Mouse (Mus musculus) neural tube, embryonic 13.5 days (tissue): ENCODE measurements at regions not wholly inside any gene's neighbourhood (a gene's known extent, or its start where the extent isn't known, plus 50 kb on each side); places are given as distances from the start of the nearest gene placed in this dataset.
"Not testable (repeated sequence)": the region's sequence is repeated elsewhere in the genome, so short reads cannot be mapped to it uniquely, and the experiment has no call there.

ENCODE experiments used
- ATAC-seq: fragments of 200-750 bp; cut with Nextera tagmentation; 2 replicates; pipeline ENCODE4 v1.8.0; 2017; ENCODE audit warnings: low read depth, mild to moderate bottlenecking, moderate TSS enrichment, moderate library complexity
- H3K27ac ChIP-seq: fragments of 300-500 bp; sonication (generic); replicated peaks from 2 replicates; pipeline ENCODE4 v1.5.1; 2015; ENCODE audit warnings: moderate library complexity, mild to moderate bottlenecking, inconsistent platforms
- H3K27me3 ChIP-seq: fragments of 300-500 bp; sonication (generic); 2 replicates; pipeline ENCODE4 v1.6.1; 2015; ENCODE audit warnings: mild to moderate bottlenecking, inconsistent platforms
- H3K36me3 ChIP-seq: fragments of 300-500 bp; sonication (generic); 2 replicates; pipeline ENCODE4 v1.6.1; 2015; ENCODE audit warnings: mild to moderate bottlenecking, inconsistent platforms
- H3K4me1 ChIP-seq: fragments of 300-500 bp; sonication (generic); replicated peaks from 2 replicates; pipeline ENCODE4 v1.6.1; 2015; ENCODE audit warnings: inconsistent platforms
- H3K4me2 ChIP-seq: fragments of 300-500 bp; sonication (generic); 2 replicates; pipeline ENCODE4 v1.6.1; 2015; ENCODE audit warnings: inconsistent platforms, mild to moderate bottlenecking, moderate library complexity
- H3K4me3 ChIP-seq: fragments of 300-500 bp; sonication (generic); 2 replicates; pipeline ENCODE4 v1.5.1; 2015; ENCODE audit warnings: mild to moderate bottlenecking, inconsistent platforms
- H3K9ac ChIP-seq: fragments of 300-500 bp; sonication (generic); 2 replicates; pipeline ENCODE4 v1.6.1; 2015; ENCODE audit warnings: moderate library complexity, mild to moderate bottlenecking, inconsistent platforms
- H3K9me3 ChIP-seq: fragments of 300-500 bp; sonication (generic); 2 replicates; pipeline ENCODE4 v1.6.1; 2016; ENCODE audit warnings: inconsistent platforms
- WGBS: fragments of 180-500 bp; shearing (Covaris S2); methylation state at CpG from one replicate; pipeline ENCODE4 v1.1.7; 2015; 5-methylcytosine and 5-hydroxymethylcytosine counted together

DNA sequence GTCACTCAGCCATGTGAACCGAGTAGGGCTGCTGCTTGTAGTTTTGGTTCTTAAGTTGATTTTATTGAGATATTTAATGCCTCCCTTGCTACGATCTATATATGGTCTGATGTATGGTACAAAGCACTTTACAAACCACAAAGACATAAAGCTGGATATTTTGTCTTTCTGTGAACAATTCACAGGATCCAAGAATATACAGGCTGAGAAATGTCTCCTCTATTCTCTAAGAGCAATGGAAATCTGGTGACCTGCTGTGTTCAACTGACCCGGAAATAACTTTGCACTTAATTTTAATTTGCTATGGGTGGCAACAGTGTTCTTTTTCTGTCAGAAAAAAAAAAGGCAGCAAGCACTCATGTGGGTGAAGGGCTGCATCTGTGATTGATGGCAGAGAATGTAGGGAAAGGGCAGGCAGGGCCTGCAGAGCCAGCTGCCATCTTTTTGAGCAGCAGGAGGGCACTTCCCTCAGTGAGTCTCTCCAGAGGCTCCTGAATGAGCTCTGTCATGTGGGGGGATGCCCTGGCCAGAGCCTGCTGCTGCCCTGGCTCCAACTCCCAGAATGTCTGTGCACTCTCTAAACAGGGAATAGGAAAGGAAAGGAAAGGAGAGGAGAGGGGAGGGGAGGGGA lies 192.2 kb upstream of the Myt1l start:
- peak; percentile 77; the same call in 1 of the 2 replicates for ATAC-seq
- Histone ChIP-seq H3K27ac (peak overlapping the region; percentile 65; the same call in 1 of the 2 replicates), H3K36me3 (no peaks in the 10 kb centered on the region), H3K4me3 (no peak overlapping the region), H3K4me1 (peaks cover 10% of the 10 kb centered on the region; the same call in 1 of the 2 replicates), H3K9me3 (no peaks in the 10 kb centered on the region), H3K4me2 (no peak overlapping the region), H3K27me3 (no peaks in the 10 kb centered on the region), H3K9ac (no peak overlapping the region)
- 18% methylated on average over 3 of the region's 3 CpGs for WGBS

DNA sequence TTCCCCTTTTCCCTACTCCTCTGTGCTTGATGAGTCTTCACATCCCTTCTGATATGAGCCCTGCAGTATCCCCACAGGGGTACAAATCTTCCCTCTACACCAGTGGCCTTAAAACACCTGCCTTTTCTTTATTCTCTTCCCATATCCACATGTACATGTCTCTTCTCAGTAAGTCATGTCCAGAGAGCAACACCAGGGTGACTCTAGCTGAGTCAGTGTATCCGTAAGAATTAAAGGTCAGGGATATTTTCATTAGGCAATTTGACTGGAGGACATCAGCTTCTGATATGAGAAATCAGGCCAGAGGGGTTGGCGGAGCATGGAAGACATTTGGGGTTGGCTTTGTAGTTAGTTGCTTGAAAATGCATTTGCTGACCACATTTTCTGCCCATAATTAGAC lies 190.8 kb upstream of the Myt1l start:
- H3K27ac ChIP-seq: no peak overlapping the region
- no peaks in the 10 kb centered on the region for H3K9me3 ChIP-seq
- peaks cover 11% of the 10 kb centered on the region; the same call in 1 of the 2 replicates for H3K4me1 ChIP-seq
- H3K4me3 ChIP-seq: no peak overlapping the region
- no peak overlapping the region for H3K4me2 ChIP-seq
- no peaks in the 10 kb centered on the region for H3K36me3 ChIP-seq
- H3K9ac ChIP-seq: no peak overlapping the region
- H3K27me3 ChIP-seq: no peaks in the 10 kb centered on the region
- ATAC-seq: no peak
- WGBS: 87% methylated on average over 2 of the region's 2 CpGs

DNA sequence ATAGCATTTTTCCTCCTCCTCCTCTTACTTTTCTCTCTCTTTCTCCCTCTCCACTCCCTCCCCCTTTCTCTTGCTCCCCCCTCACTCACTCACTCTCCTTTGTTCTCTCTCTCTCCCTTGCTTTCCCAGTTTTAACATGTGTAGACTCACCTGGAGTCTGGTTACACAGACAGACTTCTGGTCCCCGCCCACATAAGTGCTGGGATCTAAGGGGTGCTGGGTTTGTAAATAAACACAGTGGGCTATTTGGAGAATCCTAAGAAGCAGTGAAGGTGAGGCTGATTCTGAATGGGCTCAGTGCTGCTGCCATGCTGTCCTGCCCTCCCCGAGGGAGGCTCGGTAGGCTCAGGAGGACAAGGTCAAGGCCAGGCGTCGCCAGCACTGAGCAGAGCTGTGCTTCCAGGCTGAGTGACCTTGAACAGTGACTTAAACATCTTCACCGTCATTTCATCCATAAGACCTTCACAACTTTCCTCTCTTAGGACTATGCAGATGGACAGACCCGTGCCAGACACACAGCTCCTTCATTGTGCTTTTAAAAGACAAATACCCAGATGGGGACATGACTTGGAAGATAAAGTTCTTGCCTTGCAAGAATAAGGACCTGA lies 186.7 kb upstream of the Myt1l start:
- H3K27ac ChIP-seq: 0 out of 2 replicates have a peak overlapping the region, but pooled peaks have one; percentile 13
- no peak for ATAC-seq
- H3K36me3 ChIP-seq: no peaks in the 10 kb centered on the region
- peaks cover 28% of the 10 kb centered on the region for H3K4me1 ChIP-seq
- no peak overlapping the region for H3K9ac ChIP-seq
- no peak overlapping the region for H3K4me3 ChIP-seq
- H3K27me3 ChIP-seq: no peaks in the 10 kb centered on the region
- H3K4me2 ChIP-seq: no peak overlapping the region
- WGBS: 64% methylated on average over 7 of the region's 7 CpGs
- H3K9me3 ChIP-seq: no peaks in the 10 kb centered on the region

DNA sequence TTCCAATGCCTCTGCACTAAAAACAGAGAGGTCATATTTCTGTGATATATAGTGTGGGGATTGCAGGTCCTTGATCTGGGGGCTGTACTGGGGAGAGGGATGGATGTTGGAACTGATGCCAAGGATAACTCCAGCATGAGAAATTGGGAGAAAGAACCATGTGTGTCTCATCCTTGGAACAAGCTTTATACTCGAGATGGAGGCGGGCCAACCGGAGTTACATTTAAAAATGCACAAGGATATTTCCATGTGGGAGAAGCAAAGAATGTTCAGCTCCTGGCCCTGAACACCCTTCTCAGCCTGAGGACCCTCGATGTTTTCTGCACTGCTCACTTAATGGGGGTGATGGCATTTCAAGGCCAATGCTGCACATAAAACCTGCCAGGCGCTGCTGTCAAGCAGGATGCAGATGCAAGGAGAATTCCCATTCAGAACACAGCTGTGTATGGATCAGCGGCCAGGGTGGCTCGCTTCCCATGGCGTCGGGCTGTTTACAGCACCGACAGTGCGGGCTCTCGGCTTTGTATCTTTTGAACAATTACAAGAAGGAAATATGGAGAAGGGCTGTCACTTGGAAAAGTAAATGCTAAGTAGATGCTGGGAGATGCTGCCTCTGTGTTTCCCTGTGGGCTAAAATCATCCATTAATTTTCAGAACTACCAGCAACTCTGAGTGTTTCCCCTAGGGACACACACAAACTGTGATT lies 184.9 kb upstream of the Myt1l start:
- Histone ChIP-seq H3K27me3 (no peaks in the 10 kb centered on the region), H3K4me1 (peaks cover 23% of the 10 kb centered on the region), H3K27ac (peak overlapping the region; percentile 85), H3K36me3 (no peaks in the 10 kb centered on the region), H3K9ac (peak overlapping the region; percentile 6; the same call in 1 of the 2 replicates), H3K4me3 (no peak overlapping the region), H3K9me3 (no peaks in the 10 kb centered on the region), H3K4me2 (no peak overlapping the region)
- ATAC-seq: peak; percentile 68
- WGBS: 26% methylated on average over 12 of the region's 12 CpGs

DNA sequence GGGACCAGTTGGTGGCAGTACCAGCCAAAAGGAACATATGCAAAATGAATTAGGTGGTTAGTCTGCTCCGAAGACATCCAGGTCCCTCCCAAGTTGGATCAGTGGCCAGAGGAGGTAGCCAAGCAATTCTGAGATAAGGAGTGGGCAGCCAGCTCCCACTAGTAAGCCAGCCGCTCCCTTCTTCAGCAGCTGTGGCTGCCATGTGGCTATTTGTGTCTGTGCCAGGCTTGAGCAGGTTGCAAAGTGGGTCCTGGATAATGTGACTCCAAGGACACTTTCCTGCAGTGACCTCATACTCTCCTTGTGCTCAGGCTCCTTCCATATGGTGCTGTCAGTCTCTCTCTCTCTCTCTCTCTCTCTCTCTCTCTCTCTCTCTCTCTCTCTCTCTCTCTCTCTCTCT lies 179.5 kb upstream of the Myt1l start:
- 68% methylated on average over 2 of the region's 2 CpGs for WGBS
- H3K27ac ChIP-seq: peak overlapping the region; percentile 72
- no peaks in the 10 kb centered on the region for H3K27me3 ChIP-seq
- H3K4me1 ChIP-seq: peaks cover 31% of the 10 kb centered on the region
- no peak overlapping the region for H3K9ac ChIP-seq
- H3K4me2 ChIP-seq: no peak overlapping the region
- H3K4me3 ChIP-seq: no peak overlapping the region
- no peaks in the 10 kb centered on the region for H3K9me3 ChIP-seq
- H3K36me3 ChIP-seq: no peaks in the 10 kb centered on the region
- ATAC-seq: peak; percentile 19; the same call in 1 of the 2 replicates

DNA sequence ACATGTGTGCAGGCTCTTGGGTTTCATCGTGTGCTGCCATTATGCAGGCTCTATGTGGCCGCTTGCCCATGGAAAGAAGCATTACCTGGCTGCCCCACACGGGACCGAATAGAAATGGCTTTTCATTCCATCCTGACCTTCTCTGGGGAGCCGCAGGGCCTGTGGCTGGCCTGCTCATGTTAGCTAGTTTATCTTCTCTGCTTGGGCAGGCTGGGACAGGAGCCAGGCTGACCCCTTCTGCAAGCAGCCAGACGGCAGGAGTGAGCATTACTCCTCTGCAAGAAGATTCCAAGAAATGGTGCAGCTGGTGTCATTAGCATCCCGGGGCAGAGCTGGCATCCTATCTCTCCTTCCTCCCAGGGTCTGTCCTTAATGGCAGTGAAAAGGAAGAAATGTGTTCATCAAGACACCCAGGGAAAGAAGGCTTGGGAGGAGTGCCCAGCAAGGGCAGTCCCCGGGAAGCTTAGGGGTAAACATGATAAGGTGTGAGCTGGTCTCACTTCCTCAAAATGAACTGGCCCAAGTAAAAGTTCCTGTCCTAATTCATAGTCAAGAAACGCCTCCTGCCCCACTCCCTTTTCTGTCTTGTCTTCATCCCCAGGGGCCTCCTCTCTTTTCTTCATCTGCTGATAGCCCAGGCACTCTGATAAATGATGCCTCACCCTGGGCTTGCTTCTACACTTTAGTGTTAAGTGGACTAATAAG lies 178.9 kb upstream of the Myt1l start:
- no peaks in the 10 kb centered on the region for H3K36me3 ChIP-seq
- H3K4me1 ChIP-seq: peaks cover 30% of the 10 kb centered on the region
- no peak for ATAC-seq
- no peaks in the 10 kb centered on the region for H3K9me3 ChIP-seq
- no peak overlapping the region for H3K4me2 ChIP-seq
- peak overlapping the region; percentile 72 for H3K27ac ChIP-seq
- H3K27me3 ChIP-seq: no peaks in the 10 kb centered on the region
- H3K4me3 ChIP-seq: no peak overlapping the region
- 51% methylated on average over 9 of the region's 9 CpGs for WGBS
- H3K9ac ChIP-seq: no peak overlapping the region

DNA sequence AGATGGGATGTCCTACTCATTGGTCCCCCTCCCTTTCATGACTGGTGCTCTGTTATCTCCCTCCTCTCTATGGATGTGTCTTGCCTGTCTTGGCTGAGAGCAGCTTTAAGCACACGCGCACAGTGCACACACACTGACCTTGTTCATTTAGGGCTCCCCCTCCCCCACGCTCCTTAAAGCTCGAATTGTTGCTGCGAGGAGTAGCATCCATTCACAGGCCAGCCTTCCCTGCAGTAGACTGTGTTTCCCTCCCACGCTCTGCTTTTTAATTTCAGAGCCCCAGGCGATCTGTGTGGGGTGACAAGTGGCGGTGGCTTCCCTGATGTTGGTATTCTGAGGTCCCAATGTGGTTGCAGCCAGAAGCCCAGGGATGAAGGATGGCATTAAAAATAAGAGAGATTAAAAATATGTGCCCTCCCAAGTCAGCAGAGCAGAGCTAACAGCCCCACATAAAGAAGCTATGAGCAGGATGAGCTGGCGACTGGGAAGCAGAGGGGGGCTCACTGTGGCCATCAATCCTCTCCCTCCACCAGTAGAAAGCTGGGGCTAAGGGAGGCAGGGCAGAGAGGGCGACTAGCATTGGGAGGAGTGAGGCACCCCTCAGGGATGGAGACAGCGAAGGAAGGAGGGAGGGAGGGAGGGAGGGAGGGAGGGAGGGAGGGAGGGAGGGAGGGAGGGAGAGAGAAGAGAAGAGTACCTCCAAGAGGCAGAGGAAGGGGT lies 174.2 kb upstream of the Myt1l start:
- Histone ChIP-seq H3K4me1 (peaks cover 62% of the 10 kb centered on the region), H3K4me3 (no peak overlapping the region), H3K27me3 (no peaks in the 10 kb centered on the region), H3K9me3 (no peaks in the 10 kb centered on the region), H3K27ac (peak overlapping the region; percentile 84), H3K9ac (0 out of 2 replicates have a peak overlapping the region, but pooled peaks have one; percentile 34), H3K36me3 (no peaks in the 10 kb centered on the region), H3K4me2 (peak overlapping the region; percentile 21)
- 14% methylated on average over 9 of the region's 11 CpGs for WGBS
- ATAC-seq: peak; percentile 73

DNA sequence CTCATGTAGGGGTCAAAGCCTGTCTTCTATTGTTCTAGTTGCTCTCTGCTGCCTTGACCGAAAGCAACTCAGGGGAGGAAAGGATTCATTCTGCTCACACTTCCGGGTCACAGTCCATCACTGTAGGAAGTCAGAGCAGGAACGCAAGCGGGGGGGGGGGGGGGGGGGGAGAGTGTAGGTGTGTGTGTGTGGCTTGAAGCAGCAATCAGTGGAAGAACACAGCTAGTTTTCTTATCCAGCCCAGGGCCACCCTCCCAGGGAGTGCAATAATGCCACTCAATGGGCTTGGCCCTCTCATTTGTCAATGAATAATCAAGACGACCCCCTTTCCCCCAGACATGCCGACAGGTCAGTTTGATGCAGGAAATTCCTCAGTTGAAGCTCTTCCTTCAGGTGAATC lies 173.4 kb upstream of the Myt1l start:
- Histone ChIP-seq H3K27ac (peak overlapping the region; percentile 84), H3K4me1 (peaks cover 56% of the 10 kb centered on the region), H3K4me3 (no peak overlapping the region), H3K27me3 (no peaks in the 10 kb centered on the region), H3K4me2 (no peak overlapping the region), H3K36me3 (no peaks in the 10 kb centered on the region), H3K9ac (no peak overlapping the region), H3K9me3 (no peaks in the 10 kb centered on the region)
- WGBS: 24% methylated on average over 5 of the region's 6 CpGs
- no peak for ATAC-seq

DNA sequence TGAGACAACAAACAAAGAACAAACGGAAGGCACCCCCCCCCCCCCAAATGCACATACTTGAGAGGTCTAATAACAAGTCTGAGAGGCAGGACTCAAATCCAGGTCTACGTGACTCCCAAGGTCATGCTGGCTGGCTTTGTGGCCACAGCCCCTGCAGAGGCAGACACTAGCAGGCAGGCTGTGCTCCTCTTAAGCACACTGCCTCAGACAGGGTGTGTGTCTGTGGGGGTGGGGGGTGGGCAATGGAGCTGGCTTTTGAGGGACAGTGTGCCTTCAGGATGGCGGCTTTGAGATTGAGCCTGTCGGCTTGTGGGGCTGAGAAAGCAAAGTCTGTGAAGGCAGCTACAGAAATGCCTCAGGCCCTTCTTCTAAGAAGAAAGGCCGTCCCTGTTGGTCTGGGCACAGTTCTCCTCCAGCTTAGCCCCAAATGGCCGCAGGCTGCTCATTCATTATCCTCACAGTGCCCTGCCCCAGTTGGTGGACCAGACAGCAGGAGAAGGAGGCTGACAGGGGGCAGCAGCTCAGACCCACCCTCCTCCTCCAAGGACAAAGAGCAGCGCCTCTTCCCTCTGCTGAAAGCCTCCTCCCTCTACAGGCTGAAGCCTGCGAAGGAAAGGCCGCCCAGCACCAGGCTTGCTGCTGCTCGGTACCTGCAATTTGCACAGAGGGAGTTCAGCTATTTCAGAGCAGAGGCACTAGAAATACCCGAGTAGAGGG lies 171.3 kb upstream of the Myt1l start:
- Histone ChIP-seq H3K36me3 (no peaks in the 10 kb centered on the region), H3K4me1 (peaks cover 56% of the 10 kb centered on the region), H3K27ac (peak overlapping the region; percentile 87), H3K4me3 (no peak overlapping the region), H3K9me3 (no peaks in the 10 kb centered on the region), H3K4me2 (no peak overlapping the region; the same call in 1 of the 2 replicates), H3K27me3 (no peaks in the 10 kb centered on the region), H3K9ac (peak overlapping the region; percentile 31)
- ATAC-seq: peak; percentile 28; the same call in 1 of the 2 replicates
- 8% methylated on average over 11 of the region's 11 CpGs for WGBS

DNA sequence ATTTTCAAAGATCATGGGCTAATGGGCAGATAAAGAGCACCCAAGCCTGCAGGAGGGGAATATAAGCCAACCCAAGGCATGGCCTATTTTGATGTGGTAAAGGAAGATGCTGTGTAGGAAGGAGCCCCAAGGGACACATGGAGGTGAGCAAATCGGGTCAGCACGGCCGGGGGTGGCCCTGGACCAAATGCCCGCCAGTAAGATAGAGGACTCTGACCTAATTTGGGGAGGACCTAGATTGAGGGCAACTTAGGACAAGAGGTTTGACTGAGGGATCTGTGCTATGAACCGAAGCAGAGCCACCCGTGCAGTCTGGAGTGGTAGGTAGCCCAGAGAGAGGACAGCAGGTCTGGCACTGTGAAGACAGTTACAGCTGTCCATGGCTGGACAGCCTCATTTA lies 166.9 kb upstream of the Myt1l start:
- Histone ChIP-seq H3K27ac (no peak overlapping the region), H3K27me3 (no peaks in the 10 kb centered on the region; the same call in 1 of the 2 replicates), H3K4me3 (no peak overlapping the region), H3K36me3 (no peaks in the 10 kb centered on the region), H3K4me2 (no peak overlapping the region), H3K9ac (no peak overlapping the region), H3K9me3 (no peaks in the 10 kb centered on the region), H3K4me1 (peaks cover 28% of the 10 kb centered on the region)
- ATAC-seq: no peak
- WGBS: 83% methylated on average over 6 of the region's 6 CpGs

DNA sequence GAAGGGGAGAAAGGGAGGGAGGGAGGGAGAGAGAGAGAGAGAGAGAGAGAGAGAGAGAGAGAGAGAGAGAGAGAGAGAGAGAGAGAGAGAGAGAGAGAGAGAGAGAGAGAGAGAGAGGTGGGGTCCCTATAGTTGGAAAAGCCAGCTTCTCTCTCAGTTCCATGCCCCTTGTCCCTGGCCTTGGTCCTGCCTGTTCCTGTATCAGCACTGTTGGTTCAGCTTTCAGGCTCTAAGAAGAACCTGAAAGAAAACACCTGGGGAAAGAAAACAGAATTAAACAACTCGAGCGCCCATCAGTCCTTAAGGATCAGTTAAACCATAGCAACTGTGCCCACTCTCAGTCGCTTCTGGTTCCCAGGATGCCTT lies 160.5 kb upstream of the Myt1l start:
- not testable (repeated sequence) for H3K36me3 ChIP-seq, ATAC-seq, H3K9me3 ChIP-seq, H3K27me3 ChIP-seq
- H3K4me2 ChIP-seq: peak overlapping the region; percentile 54
- H3K4me1 ChIP-seq: peaks cover 28% of the 10 kb centered on the region
- WGBS: 32% methylated on average over 3 of the region's 3 CpGs
- peak overlapping the region; percentile 96 for H3K27ac ChIP-seq
- peak overlapping the region; percentile 63 for H3K9ac ChIP-seq
- H3K4me3 ChIP-seq: peak overlapping the region; percentile 23
